Mouse (Mus musculus): ENCODE measurements at regions not wholly inside any gene's neighbourhood (a gene's known extent, or its start where the extent isn't known, plus 50 kb on each side); places are given as distances from the start of the nearest gene placed in this dataset.

- in situ Hi-C loops (cut with MboI, MseI), result loop anchor here (10.0 kb wide), 2 partner anchors 52 to 262 kb away; partner anchors contain the start of gene Fbxo11
These were observed 51.2 kb upstream of the Fbxo11 start for GRCm38 (mm10) chr17:88116321-88116720.

- in situ Hi-C loops (cut with MboI, MseI), result loop anchor here (10.0 kb wide), 2 partner anchors 54 to 264 kb away; partner anchors contain the start of gene Fbxo11
These were observed 53.6 kb upstream of the Fbxo11 start for GRCm38 (mm10) chr17:88118714-88119113.

- in situ Hi-C loops (cut with MboI, MseI), result no loop called here
These were observed 58.6 kb upstream of the Fbxo11 start for GRCm38 (mm10) chr17:88123711-88124110.

GRCm38 (mm10) chr17:88127126-88127525 is 62.0 kb upstream of the Fbxo11 start:
- in situ Hi-C loops (cut with MboI, MseI), result loop anchor here (5.0 kb wide), 1 partner anchor 335 kb away; no protein-coding TSS in a partner anchor

DNA sequence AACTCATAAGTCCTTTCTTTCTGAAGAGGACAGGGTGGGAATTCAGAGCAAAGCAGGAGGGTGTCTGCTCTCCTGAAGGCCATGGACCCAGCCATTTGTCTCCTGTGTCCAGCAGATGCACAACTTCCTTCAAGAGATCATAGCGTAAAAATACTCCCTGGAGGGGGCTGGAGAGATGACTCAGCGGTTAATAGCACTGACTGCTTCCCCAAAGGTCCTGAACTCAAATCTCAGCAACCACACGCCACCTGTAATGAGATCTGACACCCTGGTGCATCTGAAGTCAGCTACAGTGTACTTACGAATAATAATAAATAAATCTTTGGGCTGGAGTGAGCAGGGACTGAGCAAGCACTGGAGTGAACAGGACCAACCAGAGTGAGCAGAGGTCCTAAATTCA is 66.2 kb upstream of the Fbxo11 start:
- in situ Hi-C loops (cut with MboI, MseI), result no loop called here

- in situ Hi-C loops (cut with MboI, MseI), result no loop called here
These were observed 66.9 kb upstream of the Fbxo11 start for GRCm38 (mm10) chr17:88131980-88132379.

- in situ Hi-C loops (cut with MboI, MseI), result no loop called here
These were observed 67.7 kb upstream of the Fbxo11 start for GRCm38 (mm10) chr17:88132601-88133346.

- in situ Hi-C loops (cut with MboI, MseI), result no loop called here
These were observed 69.5 kb upstream of the Fbxo11 start for GRCm38 (mm10) chr17:88134546-88134945.

- in situ Hi-C loops (cut with MboI, MseI), result no loop called here
These were observed 76.4 kb upstream of the Fbxo11 start for GRCm38 (mm10) chr17:88141538-88141937.

- in situ Hi-C loops (cut with MboI, MseI), result no loop called here
These were observed 76.9 kb upstream of the Fbxo11 start for GRCm38 (mm10) chr17:88142003-88142402.

- in situ Hi-C loops (cut with MboI, MseI), result no loop called here
These were observed 77.7 kb upstream of the Fbxo11 start for GRCm38 (mm10) chr17:88142809-88143208.

- in situ Hi-C loops (cut with MboI, MseI), result no loop called here
These were observed 78.4 kb upstream of the Fbxo11 start for GRCm38 (mm10) chr17:88143378-88143943.

- in situ Hi-C loops (cut with MboI, MseI), result no loop called here
These were observed 93.5 kb upstream of the Fbxo11 start for GRCm38 (mm10) chr17:88158550-88158949.

DNA sequence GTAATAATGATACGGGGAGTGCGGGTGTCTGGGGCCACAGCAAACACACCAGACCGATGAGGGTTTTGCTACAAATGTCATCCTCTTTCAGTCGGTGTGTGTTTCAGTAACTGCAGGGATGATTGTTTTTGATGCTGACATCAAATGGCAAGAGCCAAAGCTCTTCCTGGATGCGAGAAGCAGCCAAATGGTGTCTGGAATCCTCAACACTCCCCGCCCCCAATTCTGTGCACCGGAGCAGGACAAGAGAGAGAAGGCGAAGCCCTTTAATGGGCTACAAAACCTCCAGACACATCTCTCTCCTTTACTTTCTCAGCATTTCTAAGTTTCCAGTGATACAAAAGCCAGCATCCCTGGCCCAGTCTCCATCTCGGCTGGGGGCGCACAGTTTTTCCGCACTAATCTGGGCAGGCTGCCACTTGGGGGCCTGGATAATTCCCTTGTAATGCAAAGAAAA is 94.1 kb upstream of the Fbxo11 start:
- in situ Hi-C loops (cut with MboI, MseI), result no loop called here

GRCm38 (mm10) chr17:88159851-88160676 is 95.0 kb upstream of the Fbxo11 start:
- in situ Hi-C loops (cut with MboI, MseI), result no loop called here

- in situ Hi-C loops (cut with MboI, MseI), result no loop called here
These were observed 95.5 kb upstream of the Fbxo11 start for GRCm38 (mm10) chr17:88160677-88161001.

DNA sequence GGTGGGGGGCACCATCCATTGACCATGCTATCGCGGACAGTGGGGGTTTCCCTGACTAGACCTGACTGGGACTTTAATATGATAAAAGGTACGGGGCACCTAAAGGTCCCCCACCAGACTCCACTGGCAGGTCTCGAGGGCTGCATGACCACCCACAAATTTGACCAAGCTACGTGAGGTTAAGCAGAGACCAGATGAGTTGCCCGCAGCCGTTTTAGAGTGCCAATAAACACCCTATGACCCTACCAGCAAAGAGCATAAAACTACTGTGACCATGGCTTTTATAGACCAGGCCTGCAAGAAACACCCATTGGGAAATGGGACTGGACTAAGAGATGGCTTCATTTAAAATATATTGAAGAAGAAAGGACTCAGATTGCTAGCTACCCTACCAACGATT is 96.7 kb upstream of the Fbxo11 start:
- in situ Hi-C loops (cut with MboI, MseI), result no loop called here

DNA sequence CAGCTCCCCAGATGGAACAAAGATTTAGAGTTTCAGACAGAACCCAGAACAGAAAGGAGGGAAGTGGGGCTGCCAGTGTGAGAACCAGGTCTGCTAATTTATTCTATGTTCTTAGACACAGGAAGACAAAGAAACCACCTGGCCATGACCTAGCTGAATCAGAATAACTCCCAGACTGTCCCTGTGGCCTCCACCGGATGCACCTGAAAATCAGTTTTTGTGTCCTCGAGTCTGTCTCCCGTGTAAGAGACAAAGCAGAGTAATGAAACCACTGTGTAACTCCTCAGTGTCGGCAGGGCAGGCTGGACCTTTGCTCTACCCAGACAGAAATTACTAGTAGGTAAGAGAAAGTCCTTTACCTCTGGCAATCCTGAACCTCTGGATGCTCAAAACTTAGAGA is 99.7 kb upstream of the Fbxo11 start:
- in situ Hi-C loops (cut with MboI, MseI), result no loop called here

- in situ Hi-C loops (cut with MboI, MseI), result no loop called here
These were observed 100.7 kb upstream of the Fbxo11 start for GRCm38 (mm10) chr17:88165811-88166210.

DNA sequence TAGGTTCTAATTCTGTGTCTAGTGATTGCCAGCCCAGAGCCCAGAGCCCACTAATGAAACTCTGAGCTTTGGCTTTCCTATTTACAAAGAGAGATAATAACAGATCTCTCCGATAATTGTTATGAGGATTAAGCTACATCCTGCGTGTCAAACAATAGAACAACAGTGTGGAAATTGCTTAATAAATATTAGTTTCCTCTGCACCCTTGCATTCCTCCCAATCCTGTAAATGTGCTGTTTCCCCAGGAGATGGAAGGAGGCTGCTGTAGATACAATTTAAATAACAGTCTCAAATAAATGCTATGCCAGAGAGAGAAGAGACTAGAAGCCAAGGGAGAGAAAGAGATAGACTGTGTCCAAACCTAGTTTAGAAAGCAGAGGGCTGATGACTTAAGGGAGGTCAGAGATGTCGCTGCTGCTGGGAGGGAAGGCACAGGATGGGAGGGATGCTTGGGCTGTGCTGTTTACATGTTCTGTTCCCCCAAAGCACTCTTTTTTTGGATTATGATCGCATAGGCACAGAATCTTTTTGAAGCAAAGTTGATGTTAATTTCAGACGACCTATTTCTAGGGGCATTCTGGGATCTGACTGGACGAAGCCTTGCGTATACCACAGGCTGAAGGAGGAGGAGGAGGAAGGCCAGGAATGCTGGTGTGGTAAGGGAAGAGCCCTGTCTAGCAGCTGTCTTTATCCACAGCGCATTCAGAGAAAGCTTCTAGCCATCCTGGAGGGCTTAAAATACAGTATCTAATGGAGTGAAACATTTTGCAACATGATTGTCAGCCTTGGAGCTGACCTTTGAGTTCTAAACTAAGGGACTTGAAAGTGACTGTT is 103.4 kb upstream of the Fbxo11 start:
- in situ Hi-C loops (cut with MboI, MseI), result no loop called here

DNA sequence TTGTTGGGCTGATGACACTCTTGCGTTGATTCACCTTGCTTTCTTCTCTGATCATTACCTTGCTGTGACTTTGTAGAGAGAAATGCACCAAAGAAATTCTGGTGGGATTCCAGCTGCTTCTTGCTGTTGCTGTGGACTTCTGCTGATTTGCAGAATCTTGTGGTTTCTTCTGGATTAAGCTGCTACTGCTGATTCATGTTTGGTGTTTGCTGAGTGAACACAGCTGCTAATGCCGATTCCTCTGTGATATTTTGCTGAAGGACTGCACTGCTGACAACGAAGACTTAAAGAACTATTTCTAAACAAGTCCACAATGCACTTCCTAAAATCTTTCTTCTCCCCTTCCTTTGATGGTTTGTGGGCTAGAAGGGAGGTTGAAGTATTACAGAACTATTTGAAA is 106.5 kb upstream of the Fbxo11 start:
- in situ Hi-C loops (cut with MboI, MseI), result no loop called here
